Mouse (Mus musculus) cerebellum, adult 18-20 months (tissue): ENCODE measurements around the gene Clybl.

Experiments used
- DNase-seq, 2 experiments: peaks; one replicate each; pipeline ENCODE4 v3.0.0; 2021

Gene Clybl

GRCm38 (mm10) chr14:122389684-122390370 is 208.3 kb downstream of the Clybl start:
- DNase-seq, result peak in 1 of 2 experiments; percentile 61

DNA sequence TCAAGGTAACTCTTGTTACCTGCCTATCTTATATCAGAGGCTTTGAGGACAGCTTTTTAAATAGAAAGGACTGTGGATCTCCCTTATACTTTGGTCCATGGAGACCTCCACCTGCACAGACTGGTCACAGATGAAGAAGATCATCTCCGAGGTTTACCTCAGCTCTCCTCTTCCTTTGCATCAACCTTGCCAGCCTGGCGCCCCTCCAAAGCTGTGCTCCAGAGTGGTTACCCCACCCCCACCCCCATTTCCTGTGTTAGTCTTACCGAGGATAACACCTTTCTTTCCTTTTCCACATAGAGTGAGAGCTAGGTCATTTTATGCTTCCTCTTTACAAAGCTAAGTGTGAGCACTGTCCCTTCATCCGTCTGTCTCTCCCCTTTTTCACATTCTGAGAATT is 209.4 kb downstream of the Clybl start:
- peak; percentile 68 to 71 for DNase-seq

DNA sequence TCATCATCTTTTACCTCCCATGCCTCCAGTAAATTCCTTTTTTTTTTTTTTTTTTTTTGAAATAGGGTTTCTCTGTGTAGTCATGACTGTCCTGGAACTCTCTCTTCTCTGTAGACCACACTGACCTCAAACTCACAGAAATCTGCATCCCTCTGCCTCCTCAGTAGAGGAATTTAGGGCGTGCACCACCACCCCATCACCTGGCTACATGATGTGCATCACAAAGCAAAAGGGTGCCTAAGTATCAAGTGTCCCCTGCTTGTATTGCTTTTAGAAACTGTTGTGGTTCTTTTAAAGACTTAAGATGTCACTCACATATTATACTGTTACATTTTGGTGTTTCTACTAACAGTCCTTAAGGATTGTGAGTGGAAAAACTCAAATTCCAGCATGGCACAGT is 211.6 kb downstream of the Clybl start:
- DNase-seq, result no peak

GRCm38 (mm10) chr14:122398676-122399075 is 217.2 kb downstream of the Clybl start:
- DNase-seq, result no peak

- no peak for DNase-seq
Observed at GRCm38 (mm10) chr14:122399906-122400305, 218.4 kb downstream of the Clybl start.

GRCm38 (mm10) chr14:122401886-122402285 is 220.4 kb downstream of the Clybl start:
- DNase-seq, result no peak

- DNase-seq, result no peak
Observed at GRCm38 (mm10) chr14:122402716-122403258, 221.3 kb downstream of the Clybl start.

- DNase-seq, result no peak
Observed at GRCm38 (mm10) chr14:122403422-122403940, 222.0 kb downstream of the Clybl start.

DNA sequence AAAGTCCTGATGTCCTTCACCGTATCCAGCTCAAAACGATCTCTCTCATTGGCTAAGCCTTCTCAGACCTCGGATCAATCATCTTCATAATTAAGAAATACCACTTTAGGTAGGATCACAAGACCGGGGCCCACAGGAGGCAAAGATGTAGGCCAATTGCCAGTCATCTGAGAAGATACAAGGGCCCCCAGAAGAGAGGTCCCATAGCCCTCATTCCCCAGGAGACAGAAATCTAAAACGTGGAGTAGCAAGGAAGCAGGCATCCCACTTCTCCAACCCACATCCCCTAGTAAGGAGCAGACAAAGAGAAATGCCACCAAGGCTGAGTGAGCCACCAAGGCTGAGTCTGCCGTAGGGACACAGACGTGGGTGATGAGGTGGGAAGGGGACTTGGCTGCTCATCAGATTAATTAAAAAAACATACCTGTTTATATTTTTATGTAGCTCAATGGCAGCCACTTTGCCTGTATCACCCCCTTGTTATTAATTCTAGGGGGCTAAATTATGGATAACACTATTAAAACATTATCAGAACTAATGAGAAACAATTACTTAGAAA is 223.2 kb downstream of the Clybl start:
- no peak for DNase-seq

- DNase-seq, result no peak
Observed at GRCm38 (mm10) chr14:122405236-122405635, 223.7 kb downstream of the Clybl start.

DNA sequence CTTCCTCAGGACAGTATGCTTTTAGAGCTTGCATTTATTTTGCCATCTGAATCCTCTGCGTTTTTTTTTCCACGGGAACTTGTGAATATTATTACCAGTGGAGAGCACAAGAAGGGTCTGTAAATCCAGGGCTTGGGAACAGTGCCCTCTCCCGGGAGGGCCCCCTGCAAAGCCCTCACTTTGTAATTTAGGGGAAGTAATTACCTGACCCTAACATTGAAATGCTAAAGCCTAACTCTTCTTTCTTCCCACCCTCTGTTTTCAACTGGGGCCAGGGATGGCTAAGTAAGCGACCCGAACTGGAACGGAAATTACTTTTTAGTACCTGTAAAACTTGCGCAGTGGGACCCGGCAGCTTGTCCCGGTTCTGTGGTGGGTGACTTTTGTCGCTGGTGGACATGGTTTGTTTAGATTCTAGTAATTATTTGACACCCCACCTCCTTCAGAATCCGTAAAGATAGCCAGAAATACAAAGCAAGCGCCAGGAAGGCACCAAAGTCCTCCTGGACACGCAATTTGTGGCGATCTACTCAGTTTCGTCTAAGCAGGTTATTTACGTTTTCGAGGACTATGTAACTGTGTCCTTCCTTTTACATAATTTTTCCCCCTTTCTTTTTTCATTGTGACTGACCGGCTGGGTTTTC is 224.5 kb downstream of the Clybl start:
- DNase-seq, result no peak

DNA sequence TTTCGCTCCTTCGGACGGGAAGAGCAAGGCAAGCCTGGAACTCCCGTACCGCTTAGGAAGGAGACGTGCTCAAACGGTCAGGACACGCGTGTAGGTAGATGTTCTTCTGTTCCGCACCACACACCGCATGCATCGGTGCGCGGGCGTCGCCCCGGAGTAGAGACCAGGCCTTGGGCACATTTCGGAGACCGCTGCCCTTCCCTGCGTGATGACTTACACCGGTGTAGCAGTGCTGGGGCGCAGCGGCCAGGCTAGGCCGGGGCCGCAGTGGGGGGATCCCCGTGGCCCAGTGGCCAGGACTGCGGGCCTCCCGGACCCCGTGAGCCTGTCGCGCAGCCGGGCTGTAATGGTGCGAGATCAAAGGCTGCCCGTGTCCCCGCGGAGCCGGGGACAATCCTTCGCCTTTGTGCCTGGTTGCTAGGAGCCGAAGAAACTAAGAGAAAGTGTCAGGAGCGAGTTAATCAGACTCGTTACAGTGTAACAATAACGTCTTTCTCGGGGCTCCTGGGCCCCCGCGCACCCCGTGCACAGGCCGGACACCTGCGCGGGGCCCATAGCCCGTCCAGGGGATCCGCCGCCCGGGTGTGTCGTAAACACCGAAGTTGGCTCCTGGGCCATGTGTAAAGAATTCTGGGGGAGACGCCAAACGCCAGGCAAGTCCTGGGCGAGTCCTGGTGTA is 225.2 kb downstream of the Clybl start:
- DNase-seq, result peak; percentile 23 to 52

DNA sequence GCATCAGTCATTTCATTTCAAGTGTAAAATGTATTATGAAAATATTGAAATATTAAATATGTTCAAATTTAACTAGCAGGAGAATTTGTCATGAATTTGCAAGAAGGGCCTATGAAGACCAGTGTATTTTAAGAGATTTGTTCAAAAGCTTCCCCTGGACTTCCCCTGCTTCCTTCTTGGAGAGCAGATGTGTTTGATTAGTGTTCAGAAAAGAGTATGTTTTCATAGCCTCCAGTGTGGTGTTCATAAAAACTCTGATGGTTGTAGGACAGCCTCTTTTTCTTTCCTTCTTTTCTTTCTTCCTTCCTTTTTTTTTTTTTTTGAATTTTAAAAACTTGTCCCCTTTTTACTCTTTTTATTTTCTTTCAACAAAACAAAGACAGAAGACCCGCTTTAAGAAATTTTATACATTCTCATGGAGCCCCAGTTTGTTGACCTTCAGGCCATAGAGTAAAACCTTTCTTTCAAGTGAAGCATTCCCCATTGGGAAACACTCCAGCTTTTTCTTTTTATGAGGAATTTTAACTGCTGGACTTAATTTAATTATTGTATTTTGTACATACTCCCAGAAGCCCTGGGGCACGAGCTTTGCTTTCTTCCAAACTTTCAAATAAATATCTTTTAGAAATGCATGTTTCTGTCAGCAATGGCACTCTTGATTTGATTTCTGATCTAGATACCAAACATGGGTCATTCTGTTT is 231.5 kb downstream of the Clybl start:
- no peak for DNase-seq

DNA sequence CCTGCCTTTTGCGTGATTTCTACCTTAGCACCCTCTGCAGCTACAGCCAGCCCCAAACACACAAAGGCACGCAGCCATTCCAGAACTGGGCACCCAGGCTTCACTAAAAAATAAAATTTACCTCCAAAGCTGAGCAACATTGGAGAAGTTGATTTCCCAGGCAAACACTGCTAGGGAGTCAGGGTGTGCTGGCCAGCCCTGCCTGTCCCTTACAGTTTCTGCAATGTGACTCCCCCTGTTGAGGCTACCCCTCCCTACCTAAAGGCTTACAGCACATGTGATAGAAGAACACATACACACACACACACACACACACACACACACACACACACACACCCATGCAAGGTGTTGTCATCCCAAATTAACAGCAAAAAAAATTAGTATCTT is 232.0 kb downstream of the Clybl start:
- DNase-seq, result no peak

DNA sequence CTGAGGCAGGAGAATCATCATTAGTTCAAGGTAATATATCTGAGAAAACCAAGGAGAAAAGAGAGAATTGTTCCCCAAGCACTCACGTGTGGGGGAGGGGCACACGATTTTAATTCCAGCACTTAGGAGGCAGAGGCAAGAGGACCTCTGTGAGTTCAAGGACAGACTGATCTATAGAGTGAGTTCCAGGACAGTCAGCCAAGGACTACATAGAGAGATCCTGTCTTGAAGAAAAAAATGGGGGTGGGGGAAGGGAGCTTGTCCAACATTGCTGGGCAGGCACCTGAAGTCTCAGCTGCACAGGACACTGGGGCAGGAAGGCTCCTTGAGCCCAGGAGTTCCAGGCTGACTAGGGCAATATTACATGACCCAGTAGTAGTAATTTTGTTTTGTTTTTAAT is 233.3 kb downstream of the Clybl start:
- DNase-seq, result no peak

DNA sequence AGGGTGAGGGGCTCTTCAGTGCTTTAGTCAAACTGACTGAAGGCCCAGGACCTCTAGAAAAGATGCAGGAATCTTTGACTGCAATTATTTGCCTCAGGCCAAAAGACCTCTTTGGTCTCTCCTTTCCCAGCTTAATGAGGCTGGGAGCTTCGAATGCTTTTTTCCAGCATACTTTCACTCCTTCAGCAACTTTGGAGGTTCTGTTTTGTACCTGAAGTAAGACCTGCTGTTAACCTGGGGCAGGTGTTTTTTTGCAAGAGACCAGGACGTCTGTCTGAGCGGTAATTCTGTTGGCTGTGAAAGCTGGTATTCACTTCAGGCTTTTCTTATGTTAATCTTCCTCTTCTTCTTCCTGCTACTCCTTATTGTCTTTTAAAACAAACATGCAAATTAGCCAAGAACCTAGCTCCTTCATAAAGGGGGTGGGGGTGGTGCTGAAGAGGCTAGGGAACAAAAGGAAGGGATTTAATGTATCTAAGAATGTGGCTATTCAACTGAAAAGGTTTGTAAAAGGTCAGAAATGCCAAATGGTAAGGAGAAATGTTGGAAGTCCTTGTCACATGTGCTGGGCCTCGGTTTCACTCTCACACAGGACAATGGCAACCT is 234.8 kb downstream of the Clybl start:
- DNase-seq, result no peak

- no peak for DNase-seq
Observed at GRCm38 (mm10) chr14:122424441-122424840, 242.9 kb downstream of the Clybl start.

DNA sequence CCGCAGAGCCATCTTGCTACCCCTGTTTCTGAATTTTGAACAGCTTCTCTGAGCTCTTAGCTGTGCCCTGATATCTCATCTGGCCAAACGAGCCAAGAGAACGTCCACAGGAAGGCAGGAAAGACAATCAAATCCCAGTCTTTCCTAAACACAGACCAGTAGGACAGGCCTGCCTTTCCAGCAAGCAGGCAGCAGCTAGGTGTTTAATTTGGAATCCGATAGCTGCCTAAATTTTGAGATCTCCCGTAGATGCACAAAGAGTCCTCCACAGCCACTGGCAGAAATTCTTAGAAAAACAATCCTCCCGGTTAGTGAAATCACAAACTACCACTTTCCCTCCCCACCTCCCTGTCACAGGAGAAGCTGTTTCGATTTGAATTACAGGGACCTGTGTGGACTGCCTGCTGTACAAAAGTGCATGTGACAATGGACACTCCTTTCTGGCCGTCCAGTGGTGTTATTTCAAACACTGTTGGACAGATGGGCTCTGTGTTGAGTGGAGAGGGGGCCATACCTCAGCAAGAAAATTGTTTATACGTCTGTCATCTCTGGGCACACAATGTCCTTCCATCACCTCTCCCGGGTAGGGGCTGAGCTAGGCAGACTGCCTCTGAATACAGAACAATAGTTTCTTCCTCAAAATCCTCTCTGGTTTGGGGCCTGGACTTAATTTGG is 245.2 kb downstream of the Clybl start:
- no peak for DNase-seq

DNA sequence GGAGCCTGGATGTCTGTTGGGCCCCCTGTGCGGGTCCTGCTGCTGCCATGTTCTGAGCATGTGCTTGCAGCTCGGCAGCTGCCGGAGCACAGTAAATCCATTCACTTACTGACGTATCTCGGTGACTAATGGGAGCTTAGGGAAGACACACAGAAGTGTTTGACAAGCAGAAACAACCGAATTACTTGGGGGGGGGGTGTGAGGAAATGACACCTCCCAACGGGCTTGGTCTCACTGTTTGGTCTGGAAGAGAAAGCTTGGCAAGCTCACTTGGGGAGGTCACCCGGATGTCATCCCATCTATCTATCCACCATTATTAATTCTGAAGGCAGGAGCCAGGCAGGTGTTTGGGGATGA is 245.7 kb downstream of the Clybl start:
- no peak for DNase-seq

GRCm38 (mm10) chr14:122427654-122428053 is 246.2 kb downstream of the Clybl start:
- no peak for DNase-seq

GRCm38 (mm10) chr14:122432558-122432957 is 251.1 kb downstream of the Clybl start:
- no peak for DNase-seq

DNA sequence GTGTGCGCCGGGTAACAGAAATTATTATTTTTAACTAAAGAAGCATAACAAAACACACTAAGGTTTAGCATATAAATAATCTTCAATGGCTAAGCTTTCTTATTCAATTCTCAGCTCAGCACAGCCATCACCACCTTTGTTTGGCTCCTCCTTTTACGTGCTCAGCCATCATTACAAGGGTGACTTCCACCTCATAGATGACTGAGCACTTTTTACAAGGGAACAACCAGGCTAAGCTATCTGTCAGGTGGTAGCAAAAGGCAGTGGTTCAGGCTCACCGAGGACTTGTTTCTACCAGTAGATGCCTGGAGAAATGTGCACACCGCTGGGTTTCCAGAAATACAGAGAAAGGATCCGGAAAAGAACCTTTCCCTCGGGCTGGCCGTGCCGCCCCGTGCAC is 252.5 kb downstream of the Clybl start:
- DNase-seq, result no peak
